Mouse (Mus musculus) heart, embryonic 16.5 days (tissue): ENCODE results near the gene Usp46. TPM values are rescaled to one million over a fixed set of nuclear protein-coding genes. Genes with fewer than 3 reads are reported as not detected.

Experiments
- ATAC-seq: fragments of 200-750 bp; cut with Nextera tagmentation; replicated peaks from 2 replicates; pipeline ENCODE4 v1.8.0; 2017; ENCODE audit warnings: moderate number of reproducible peaks; ENCODE audit not compliant: insufficient read depth, low FRiP score; ENCODE audit errors: extremely low read depth
- H3K27ac ChIP-seq: fragments of 300-500 bp; sonication (generic); 2 replicates; pipeline ENCODE4 v1.5.1; 2014; ENCODE audit warnings: mild to moderate bottlenecking, low read length, control low read depth, moderate library complexity
- H3K27me3 ChIP-seq: fragments of 300-500 bp; sonication (generic); 2 replicates; pipeline ENCODE4 v1.6.1; 2014; ENCODE audit warnings: low read length, mixed read lengths; ENCODE audit not compliant: control insufficient read depth, insufficient read depth
- H3K36me3 ChIP-seq: fragments of 300-500 bp; sonication (generic); 2 replicates; pipeline ENCODE4 v1.6.1; 2014; ENCODE audit not compliant: control insufficient read depth, insufficient read depth
- H3K4me1 ChIP-seq: fragments of 300-500 bp; sonication (generic); 2 replicates; pipeline ENCODE4 v1.6.1; 2014; ENCODE audit warnings: low read length, mixed read lengths; ENCODE audit not compliant: control insufficient read depth, insufficient read depth
- H3K4me2 ChIP-seq: fragments of 300-500 bp; sonication (generic); 2 replicates; pipeline ENCODE4 v1.6.1; 2014; ENCODE audit warnings: low read depth, mild to moderate bottlenecking, control low read depth, low read length
- H3K4me3 ChIP-seq: fragments of 300-500 bp; sonication (generic); 2 replicates; pipeline ENCODE4 v1.5.1; 2014; ENCODE audit warnings: mild to moderate bottlenecking, control low read depth, low read length
- H3K9ac ChIP-seq: fragments of 300-500 bp; sonication (generic); 2 replicates; pipeline ENCODE4 v1.6.1; 2014; ENCODE audit warnings: low read length, control low read depth
- H3K9me3 ChIP-seq: fragments of 300-500 bp; sonication (generic); replicated peaks from 2 replicates; pipeline ENCODE4 v1.6.1; 2016; ENCODE audit warnings: low read length; ENCODE audit not compliant: control insufficient read depth
- WGBS: fragments of 180-500 bp; shearing (Covaris S2); extraction: QIAGEN DNeasy Blood & Tissue Kit; methylation state at CpG from one replicate; pipeline ENCODE4 v1.1.7; 2014; 5-methylcytosine and 5-hydroxymethylcytosine counted together
- polyA plus RNA-seq: library from polyadenylated mRNA; unstranded; fragments of >200 nt; fragmentation: Nextera tagmentation; extraction: Ambion mirVana; gene quantifications from 2 replicates; pipeline ENCODE4 v1.2.1, GENCODE M21; 2015

The Usp46 gene
- polyA plus RNA-seq, 1 experiment from 2014 or later = 27.8 TPM

DNA sequence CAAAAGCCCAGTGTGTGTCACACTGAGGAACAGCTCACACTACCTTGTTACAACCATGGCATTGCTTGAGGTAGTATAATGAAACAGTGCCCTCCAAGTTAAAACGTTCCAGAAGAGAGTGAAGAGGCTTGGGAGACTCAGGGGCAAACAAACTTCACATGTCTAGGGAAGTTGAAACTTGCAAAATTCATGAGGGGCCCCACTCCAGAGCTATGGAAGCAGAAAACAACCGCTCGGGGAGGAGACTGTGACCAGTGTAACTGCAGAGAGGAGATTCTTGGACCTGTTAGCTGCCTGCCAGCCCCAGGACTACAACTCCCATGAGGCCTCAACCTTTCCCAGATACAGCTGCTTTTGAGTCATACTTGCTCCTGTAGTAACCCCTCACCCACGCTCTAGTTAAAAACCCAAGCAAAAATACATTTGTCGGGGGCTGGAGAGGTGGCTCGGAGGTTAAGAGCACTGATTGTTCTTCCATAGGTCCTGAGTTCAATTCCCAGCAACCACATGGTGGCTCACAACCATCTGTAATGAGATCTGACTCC is 25.4 kb downstream of the Usp46 start:
- 64% methylated on average over 6 of the region's 6 CpGs for WGBS

DNA sequence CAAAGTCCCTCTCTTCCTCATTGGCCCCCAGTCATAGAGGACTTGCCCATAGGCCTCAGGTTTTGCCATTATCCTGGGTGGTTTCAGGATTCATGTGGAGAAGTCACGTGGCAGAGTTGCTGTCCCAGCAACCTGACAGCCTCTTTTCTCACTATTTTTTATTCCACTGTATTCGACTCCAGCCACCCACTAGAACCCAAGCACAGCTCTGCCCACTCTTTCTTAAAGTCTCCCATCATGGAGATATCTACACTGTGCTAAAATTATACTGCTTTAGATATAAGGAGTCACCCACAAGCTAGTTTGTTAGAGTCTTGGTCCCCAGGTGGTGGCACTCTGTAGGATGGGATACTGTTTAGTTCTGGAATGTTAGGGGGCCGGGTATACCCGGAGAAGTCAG is 27.7 kb downstream of the Usp46 start:
- no peak overlapping the region for H3K4me3 ChIP-seq
- H3K9ac ChIP-seq = no peak overlapping the region
- 83% methylated on average over 4 of the region's 4 CpGs for whole genome bisulfite sequencing
- peaks cover 15% of the 10 kb centered on the region for H3K36me3 ChIP-seq
- H3K27ac ChIP-seq = no peak overlapping the region
- peaks cover 22% of the 10 kb centered on the region for H3K4me1 ChIP-seq
- no peak overlapping the region for H3K4me2 ChIP-seq
- no peaks in the 10 kb centered on the region for H3K27me3 ChIP-seq
- H3K9me3 ChIP-seq = no peaks in the 10 kb centered on the region
- ATAC-seq = no peak

More for the DNA sequence above, 25.4 kb downstream of the Usp46 start:
- no peak overlapping the region for H3K9ac ChIP-seq
- H3K36me3 ChIP-seq = peaks cover under 1% of the 10 kb centered on the region; the same call in 1 of the 2 replicates
- no peak overlapping the region for H3K27ac ChIP-seq
- H3K27me3 ChIP-seq = no peaks in the 10 kb centered on the region
- no peak for ATAC-seq
- H3K9me3 ChIP-seq = no peaks in the 10 kb centered on the region
- H3K4me2 ChIP-seq = no peak overlapping the region
- peaks cover 16% of the 10 kb centered on the region for H3K4me1 ChIP-seq
- no peak overlapping the region for H3K4me3 ChIP-seq

DNA sequence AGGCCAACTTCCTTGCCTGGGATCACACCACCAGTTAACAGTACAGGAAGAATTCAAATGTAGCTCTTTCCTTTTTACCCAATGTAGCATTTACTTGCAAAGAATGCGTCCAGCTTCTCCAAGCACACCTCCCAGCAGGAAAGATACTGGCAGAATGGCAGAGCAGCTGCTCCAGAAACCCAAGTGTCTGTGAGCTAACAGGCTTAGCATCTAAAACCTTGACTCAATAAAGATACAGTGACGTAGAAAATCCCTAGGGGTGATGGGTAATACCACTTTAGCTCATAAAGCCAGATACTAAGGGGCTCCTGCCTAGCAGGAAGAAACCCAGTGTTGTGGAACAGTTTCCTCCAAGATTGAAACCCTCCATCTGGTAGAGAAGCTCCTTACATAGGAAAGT is 32.8 kb downstream of the Usp46 start:
- Histone ChIP-seq H3K27ac (no peak overlapping the region), H3K4me1 (peaks cover 25% of the 10 kb centered on the region), H3K4me2 (no peak overlapping the region), H3K9me3 (no peaks in the 10 kb centered on the region), H3K4me3 (no peak overlapping the region), H3K27me3 (no peaks in the 10 kb centered on the region), H3K36me3 (peaks cover 19% of the 10 kb centered on the region), H3K9ac (no peak overlapping the region)
- no peak for ATAC-seq
- 76% methylated on average over 2 of the region's 2 CpGs for WGBS

DNA sequence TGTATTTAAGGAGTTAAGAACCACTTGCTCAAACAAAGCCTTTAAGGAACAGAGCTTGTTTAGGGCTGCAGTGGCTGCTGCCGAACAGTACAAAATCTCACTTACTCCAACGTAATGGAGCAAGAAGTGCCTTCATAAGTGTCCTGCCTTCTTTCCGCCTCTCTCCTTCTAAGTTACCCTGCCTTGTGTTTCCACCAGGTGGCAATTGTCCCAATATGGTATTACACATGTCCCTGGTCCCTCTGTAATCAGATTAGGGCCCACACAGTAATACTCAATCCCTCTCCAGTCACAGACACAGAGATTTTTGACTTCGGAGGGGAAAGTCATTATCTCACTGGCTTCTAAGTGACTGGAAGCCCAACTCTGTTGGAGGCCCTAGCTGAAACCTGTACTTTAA is 34.1 kb downstream of the Usp46 start:
- WGBS = 77% methylated on average over 4 of the region's 4 CpGs
- no peaks in the 10 kb centered on the region for H3K9me3 ChIP-seq
- H3K4me1 ChIP-seq = peaks cover 28% of the 10 kb centered on the region
- H3K27me3 ChIP-seq = no peaks in the 10 kb centered on the region
- ATAC-seq = no peak
- H3K4me2 ChIP-seq = no peak overlapping the region
- H3K4me3 ChIP-seq = no peak overlapping the region
- no peak overlapping the region for H3K9ac ChIP-seq
- peaks cover 19% of the 10 kb centered on the region for H3K36me3 ChIP-seq
- peak overlapping the region; percentile 58; the same call in 1 of the 2 replicates for H3K27ac ChIP-seq

DNA sequence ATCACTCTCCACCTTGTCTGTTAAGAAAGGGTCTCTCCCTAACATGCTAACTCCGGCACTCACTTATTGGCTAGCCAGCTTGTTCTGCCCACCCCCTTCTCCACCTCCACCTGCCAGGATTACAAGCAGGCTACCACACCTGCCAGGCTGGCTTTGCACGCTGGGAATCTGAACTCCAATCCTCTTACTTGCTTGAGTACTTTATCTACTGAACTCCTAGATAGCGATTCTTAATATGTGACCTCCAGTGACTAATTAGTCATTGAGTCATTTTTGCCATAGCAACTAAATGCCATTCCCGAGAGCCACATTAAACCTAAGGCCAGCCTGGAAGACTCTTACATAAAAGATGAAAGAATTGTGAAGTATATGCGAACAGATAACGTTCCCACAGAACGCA is 38.4 kb downstream of the Usp46 start:
- H3K27ac ChIP-seq = no peak overlapping the region
- no peaks in the 10 kb centered on the region for H3K27me3 ChIP-seq
- no peaks in the 10 kb centered on the region for H3K9me3 ChIP-seq
- WGBS = 45% methylated on average over 7 of the region's 7 CpGs
- H3K4me3 ChIP-seq = no peak overlapping the region
- peaks cover 13% of the 10 kb centered on the region; the same call in 1 of the 2 replicates for H3K36me3 ChIP-seq
- no peak overlapping the region for H3K9ac ChIP-seq
- no peak for ATAC-seq
- peaks cover 14% of the 10 kb centered on the region for H3K4me1 ChIP-seq
- H3K4me2 ChIP-seq = no peak overlapping the region

DNA sequence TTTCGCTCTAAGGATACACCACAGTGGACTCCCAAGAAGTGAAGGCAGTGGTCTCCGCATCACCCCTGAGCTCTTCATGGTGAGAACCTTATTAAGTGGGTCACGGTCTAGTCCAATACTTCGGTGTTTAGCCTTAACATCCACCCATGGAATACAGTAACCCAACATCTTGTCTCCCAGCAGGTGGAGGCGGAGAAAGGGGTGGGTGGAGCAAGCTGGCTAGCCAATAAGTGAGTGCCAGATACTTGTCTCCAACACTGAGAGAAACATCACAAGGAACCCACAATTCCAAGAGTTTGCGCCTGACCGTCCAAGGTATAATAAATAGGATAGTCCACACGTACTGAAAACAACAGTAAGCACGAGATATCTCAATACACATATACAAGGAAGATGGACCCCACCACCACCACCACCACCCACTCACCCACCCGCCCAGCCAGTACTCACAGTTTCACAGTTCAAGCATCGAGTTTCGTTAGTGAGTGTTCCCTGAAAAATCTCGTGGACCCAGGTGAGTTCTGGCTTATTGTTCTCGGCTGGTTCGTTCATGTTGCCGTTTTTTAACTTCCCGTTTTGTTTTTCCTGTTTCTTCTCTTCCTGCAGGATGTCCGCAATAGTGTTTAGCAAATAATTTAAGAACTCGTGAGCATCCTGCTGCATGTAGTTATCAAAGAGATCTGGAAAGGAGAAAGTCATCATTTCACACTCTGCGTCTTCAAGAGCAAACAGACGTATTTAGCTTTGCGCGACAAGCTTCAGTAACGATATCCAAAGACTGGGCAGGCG is 39.3 kb downstream of the Usp46 start:
- Histone ChIP-seq H3K9me3 (no peaks in the 10 kb centered on the region), H3K27ac (no peak overlapping the region), H3K9ac (no peak overlapping the region), H3K4me2 (no peak overlapping the region), H3K4me3 (no peak overlapping the region), H3K4me1 (peaks cover 9% of the 10 kb centered on the region), H3K27me3 (no peaks in the 10 kb centered on the region), H3K36me3 (peaks cover 13% of the 10 kb centered on the region; the same call in 1 of the 2 replicates)
- ATAC-seq = no peak
- 90% methylated on average over 25 of the region's 25 CpGs for WGBS

DNA sequence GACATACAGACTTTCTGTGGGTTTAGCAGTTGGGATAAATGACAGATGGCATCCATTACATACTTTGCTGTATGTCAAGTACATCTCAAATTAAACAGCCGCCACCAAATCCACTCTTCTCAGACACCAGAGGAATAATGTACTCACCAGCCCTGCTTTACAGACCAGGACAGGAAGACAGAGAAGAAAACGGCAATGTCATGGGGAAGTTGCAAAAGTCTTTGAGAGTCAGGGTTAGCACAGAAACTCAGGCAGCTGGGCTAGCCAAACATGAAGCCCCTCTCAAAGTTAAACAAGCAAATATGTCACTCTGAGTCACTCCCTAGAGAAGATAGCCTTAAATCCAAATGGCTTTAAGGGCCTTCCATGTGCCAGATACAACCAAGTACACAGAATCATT is 40.0 kb downstream of the Usp46 start:
- Histone ChIP-seq H3K27ac (no peak overlapping the region), H3K9ac (no peak overlapping the region), H3K27me3 (no peaks in the 10 kb centered on the region), H3K4me1 (peaks cover 9% of the 10 kb centered on the region), H3K9me3 (no peaks in the 10 kb centered on the region), H3K4me2 (no peak overlapping the region), H3K4me3 (no peak overlapping the region), H3K36me3 (peaks cover 13% of the 10 kb centered on the region; the same call in 1 of the 2 replicates)
- 80% methylated on average over 2 of the region's 2 CpGs for WGBS
- no peak for ATAC-seq

DNA sequence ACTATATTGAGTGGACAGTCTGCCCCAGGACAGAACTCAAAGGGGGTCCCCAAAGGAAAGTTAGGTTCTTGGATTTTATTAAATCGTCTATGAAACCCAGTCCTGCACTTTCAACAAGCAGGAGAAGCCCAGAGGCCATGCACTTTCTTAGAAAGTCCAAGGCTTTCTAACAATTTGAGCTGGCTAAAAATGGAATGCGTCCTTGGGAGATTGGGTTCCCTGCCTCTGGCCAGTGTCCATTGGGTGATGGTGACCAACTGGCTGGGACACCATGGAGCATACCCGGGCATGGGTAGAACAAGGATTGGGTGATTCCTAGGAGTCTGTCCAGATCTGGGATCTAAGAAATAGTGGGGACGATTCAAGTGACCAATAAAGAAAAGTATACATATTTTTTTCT is 47.7 kb downstream of the Usp46 start:
- 88% methylated on average over 4 of the region's 4 CpGs for WGBS
- no peaks in the 10 kb centered on the region for H3K27me3 ChIP-seq
- no peaks in the 10 kb centered on the region for H3K4me1 ChIP-seq
- no peak overlapping the region for H3K27ac ChIP-seq
- peaks cover 14% of the 10 kb centered on the region for H3K36me3 ChIP-seq
- 0 out of 2 replicates have a peak, but pooled peaks cover 3% of the 10 kb centered on the region for H3K9me3 ChIP-seq
- no peak overlapping the region for H3K9ac ChIP-seq
- ATAC-seq = no peak
- no peak overlapping the region for H3K4me3 ChIP-seq
- H3K4me2 ChIP-seq = no peak overlapping the region

DNA sequence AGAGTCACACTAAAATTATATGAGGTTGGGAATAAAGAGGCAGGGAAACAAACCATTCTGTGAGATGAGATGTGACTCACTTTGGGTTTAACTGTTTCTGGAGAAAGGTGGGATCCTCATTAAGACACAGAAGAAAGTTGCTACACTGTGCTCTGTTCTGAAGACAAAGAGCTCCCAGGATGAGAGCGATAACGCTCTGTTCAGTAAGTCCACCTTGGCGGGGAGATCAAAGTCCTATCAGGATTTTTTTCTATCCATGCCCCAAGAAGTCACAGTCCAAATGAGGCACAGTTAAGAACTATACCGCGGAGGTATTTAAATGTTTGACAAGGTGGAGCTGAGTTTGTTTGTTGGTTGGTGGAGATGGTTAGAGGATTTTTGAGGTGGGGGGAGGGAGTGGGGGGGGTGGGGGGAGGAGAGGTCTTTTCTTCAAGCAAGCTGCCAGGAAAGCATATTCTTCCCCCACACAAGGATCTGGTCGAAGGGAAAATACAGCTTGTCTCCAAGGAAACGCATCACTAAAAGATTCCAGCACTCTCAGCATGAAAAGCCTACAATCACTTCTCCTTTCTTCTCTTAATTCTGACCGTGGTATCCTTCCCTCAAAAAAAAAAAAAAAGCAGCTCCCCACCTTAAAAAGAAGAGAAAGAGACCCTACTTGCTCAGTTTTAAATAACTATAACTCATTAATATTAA is 49.2 kb downstream of the Usp46 start:
- WGBS = 87% methylated on average over 8 of the region's 8 CpGs
- Histone ChIP-seq H3K4me3 (no peak overlapping the region), H3K4me1 (no peaks in the 10 kb centered on the region), H3K27ac (no peak overlapping the region), H3K4me2 (no peak overlapping the region), H3K27me3 (no peaks in the 10 kb centered on the region), H3K9ac (no peak overlapping the region), H3K36me3 (peaks cover 22% of the 10 kb centered on the region), H3K9me3 (0 out of 2 replicates have a peak, but pooled peaks cover 3% of the 10 kb centered on the region)
- no peak for ATAC-seq
